Mouse (Mus musculus) spleen, adult 18-20 months (tissue): Measurements from ENCODE around the gene Eid2b.
"Not testable (repeated sequence)": the region's sequence is repeated elsewhere in the genome, so short reads cannot be mapped to it uniquely, and the experiment has no call there.

Source experiments
- DNase-seq, 2 experiments: peaks; one replicate each; pipeline ENCODE4 v3.0.0; 2022; ENCODE audit warnings: mixed read lengths in 2 of 2

The Eid2b gene

DNA sequence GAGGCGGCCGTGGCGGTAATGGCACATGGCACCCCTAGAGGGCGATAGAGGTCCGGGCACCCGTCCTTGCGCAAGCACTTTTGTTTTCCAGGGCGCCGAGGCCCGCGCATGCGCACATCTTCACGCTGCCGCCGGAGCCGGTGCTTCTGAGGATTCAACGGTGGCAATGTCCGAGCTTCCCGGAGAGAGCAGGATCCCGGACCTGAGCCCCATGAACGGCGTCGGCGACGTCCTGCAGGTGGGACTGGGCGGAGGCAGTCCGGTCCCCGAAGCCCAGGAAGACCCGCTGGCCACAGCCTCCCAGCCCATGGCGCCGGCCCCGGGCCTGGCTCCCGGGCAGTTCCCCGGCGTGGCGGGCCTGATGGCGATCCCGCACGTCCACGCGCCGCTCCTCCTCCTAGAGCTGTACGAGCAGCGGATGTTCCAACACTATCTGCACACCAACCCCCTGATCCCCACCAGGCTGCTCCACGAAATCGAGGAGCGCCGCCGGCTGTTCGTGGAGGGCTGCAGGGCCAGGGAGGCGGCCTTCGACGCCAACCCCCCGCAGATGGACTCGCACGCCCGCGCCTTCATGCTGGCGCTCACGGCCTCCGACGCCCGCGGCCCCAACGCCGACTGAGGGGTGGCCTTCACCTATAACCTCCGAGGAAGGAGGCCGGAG is at the start of gene Eid2b:
Eid2b (plus strand) TSS at position 125 of the 664 bp plus-strand sequence.
- peak; percentile 88 to 96 for DNase-seq

DNA sequence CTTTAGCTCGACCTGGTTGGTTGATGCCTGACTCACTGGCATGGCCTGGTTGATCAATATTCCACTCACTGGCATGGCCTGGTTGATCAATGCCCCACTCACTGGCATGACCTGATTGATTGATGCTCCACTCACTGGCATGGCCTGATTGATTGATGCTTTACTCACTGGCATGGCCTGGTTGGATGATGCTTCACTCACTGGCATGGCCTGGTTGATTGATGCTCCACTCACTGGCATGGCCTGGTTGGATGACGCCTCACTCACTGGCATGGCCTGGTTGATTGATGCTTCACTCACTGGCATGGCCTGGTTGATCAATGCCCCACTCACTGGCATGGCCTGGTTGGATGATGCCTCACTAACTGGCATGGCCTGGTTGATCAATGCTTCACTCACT is 33.6 kb upstream of the Eid2b start:
- not testable (repeated sequence) for DNase-seq

DNA sequence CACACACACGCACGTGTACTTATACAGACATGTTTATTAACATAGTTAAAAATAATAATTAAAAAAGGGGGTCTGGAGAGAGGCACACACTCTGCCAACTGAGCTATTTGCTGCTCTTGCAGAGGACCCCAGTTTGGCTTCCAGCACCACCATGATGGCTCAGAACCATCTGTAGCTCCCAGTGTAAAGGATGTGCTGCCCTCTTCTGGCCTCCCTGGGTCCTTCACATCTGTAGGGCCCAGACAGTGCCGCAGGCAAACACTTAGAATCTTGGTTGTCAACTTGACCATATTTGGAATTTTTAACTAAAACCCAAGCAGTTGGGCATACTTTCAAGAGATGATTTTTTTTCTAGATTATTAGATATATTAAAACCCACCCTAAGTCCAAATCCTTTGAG is 28.6 kb upstream of the Eid2b start:
- DNase-seq, result no peak

DNA sequence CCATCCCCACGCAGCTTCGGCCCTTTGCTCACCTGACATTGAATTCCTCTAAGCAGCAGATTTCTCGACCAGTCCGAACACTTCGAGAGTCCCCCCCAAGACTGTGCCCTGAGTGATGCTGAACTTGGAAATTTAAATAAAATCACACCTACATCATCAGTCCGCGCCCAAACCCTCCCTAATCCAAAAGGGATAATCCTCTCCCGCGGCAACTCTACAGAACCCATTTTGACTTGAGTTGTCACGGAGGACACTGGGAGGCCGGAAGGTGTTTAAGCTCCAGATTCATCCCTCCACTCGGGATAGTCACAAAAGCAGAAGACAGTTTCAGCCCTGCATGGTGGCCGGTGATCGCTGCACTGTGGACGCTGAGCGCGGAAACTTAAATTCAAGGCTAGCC is 25.6 kb upstream of the Eid2b start:
- DNase-seq, result no peak

DNA sequence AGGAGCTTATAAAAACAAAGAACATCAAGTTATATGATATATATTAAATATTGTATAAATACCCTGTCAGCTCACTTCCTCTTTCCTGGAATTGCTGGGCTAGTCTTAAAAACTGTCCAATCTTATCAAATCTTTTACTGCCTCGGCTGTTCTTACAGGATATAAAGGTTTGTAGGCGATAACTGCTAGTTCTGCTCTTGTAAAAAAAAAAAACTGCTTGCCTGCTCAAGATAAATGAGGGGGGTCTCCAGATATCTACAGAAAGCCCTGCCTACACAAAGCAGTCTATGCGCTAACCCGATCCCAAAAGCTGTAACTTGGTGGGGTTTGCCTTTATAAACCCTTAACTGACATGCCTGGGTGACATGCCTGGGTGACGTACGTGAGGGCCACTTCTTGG is 22.9 kb upstream of the Eid2b start:
- no peak for DNase-seq

DNA sequence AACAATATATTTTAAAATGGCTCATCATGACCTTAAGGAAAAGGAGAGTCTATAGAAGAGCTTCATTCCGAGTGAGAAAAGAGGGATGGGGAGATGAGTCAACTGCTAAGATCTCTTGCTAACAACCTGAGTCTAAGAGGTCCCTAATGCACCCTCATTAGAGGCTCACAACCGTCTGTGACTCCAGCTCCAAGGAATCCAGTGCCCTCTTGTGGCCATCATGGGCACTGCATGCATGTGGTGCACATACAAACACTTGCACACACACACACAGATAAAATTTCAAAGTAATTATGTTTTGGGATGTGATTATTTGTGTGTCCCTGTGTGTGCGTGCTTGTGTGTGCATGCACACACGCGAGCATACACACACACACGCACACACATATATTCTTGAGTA is 22.1 kb upstream of the Eid2b start:
- no peak for DNase-seq

DNA sequence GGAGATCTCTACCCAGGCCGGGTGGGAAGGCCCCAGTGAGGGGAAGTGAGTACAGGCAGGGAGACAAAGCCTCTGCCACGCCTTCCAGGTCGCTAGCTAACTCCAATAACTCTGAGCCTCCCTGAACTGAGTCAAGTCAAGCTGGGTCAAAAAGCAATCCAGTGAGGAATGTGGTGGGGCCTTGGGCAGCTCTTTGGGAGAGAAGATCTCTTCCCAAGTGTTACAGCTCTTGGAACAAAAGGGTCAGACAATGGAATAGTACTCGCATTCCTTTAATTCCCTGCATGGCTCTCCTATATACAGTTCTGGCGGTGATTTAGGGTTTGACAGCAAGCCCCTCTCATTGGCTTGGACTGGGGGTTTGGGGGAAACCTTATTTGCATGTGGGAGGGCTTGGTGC is 14.7 kb upstream of the Eid2b start:
- no peak for DNase-seq

DNA sequence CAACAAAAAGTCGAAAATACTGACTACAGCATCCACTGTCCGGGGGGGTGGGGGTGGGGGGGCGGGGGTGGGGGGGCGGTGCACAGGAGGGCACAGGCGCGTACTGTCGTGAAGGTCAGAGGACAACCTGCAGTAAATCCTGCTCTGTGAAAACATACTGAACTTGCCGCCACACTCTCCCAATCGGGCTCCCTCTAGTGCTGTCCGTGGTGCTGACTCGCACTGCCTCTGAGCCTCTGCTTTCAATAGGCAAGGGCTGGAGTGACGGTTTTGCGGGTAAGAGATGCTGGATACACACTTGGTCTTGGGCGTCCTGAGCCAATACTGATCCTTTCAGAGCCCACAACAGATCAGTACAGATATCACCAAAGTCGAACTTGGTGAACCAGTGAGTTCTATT is 13.8 kb upstream of the Eid2b start:
- DNase-seq, result peak in 1 of 2 experiments; percentile 46

DNA sequence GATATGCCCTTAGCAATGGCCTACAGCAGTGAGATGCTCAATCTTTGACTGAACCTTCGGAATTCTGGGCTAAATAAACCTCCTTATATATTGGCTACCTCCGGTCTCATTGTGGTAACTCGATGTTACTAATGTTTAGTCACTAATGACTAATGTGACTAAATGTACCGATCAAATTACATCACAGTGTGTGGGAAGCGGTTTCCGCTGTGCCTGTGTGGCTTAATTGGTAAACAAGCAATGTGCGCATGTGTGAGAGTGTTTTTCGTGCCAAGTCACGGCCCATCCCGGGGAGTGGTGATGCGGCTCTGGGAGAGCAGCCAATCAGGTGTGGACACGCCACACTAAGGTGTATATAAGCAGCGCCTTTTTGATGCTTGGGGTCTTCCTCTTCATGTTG is 12.1 kb upstream of the Eid2b start:
- DNase-seq, result no peak

DNA sequence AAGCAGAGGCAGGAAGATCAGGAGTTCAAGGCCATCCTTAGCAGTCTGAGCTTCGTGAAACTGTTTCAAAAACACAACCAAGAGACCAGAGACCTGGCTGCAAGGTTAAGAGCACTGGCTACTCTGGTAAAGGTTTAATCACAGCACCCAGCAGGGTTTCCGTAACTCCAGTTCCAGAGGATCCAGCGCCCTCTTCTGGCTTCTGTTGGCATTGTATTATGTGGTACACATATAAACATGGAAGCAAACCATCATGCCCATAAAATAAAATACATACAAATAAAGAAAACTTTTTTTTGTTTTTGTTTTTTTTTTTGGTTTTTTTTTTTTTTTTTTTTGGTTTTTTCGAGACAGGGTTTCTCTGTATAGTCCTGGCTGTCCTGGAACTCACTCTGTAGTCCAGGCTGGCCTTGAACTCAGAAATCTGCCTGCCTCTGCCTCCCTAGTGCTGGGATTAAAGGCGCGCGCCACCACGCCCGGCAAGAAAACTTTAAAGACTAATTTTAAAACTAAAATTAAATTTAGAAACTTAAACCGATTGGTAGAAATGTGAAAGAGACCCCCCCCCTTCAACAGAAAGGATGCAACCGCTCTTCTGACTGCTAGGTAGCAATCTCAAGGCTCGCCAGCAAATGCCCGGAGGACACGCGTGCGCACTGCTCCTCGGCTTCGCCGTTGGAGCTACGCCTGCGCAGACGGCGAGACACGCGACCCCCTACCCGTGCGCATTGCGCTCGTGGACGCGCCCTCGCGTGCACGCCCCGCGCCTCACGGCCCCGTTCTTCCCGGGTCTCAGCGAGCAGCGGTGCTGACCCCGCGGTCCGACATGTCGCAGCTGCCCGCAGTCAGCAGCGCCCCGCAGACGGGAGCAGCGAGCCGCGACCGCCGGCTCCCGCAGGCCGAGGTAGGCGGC is 10.2 kb upstream of the Eid2b start, which contains the start of gene Eid2:
Eid2 (plus strand) TSS at position 753 of the 913 bp plus-strand sequence.
- peak; percentile 26 to 40 for DNase-seq

DNA sequence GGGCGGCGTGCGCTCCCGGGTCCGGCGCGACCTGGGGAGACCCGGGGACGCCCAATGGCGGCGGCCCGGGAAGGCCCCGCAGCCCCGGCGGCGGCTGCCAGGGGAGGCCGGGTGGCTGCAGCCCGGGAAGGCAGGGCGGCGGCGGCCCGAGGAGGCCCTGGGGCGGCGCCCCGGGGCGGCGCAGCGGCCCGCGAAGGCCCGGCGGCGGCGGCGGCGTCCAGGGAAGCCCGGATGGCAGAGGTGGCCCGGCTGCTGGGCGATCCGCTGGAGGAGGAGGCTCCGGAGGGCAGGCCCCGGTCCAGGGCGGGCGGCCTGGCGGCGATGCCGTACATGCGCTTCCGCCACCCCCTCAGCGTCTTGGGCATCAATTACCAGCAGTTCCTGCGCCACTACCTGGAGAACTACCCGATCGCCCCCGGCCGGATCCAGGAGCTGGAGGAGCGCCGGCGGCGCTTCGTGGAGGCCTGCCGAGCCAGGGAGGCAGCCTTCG is 9.5 kb upstream of the Eid2b start:
- DNase-seq, result peak; percentile 14 to 40

DNA sequence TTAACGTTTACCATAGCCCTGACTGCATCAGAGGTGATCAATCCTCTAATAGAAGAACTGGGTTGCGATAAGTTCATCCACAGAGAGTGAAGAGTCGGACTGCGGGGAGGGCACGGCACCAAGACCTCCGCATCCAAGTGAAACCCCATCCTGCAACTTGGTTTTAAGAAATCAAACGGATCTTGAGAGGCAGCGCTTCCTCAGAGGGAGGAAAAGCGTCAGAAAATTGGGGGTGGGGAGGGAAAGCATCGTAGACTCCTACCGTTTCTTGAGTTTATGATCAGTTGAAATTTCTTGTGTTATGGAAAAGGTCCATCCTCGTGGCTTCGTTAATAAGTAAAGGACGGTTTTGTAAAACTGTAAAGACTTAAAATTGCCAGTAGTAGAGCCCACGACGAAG is 9.0 kb upstream of the Eid2b start:
- no peak for DNase-seq

DNA sequence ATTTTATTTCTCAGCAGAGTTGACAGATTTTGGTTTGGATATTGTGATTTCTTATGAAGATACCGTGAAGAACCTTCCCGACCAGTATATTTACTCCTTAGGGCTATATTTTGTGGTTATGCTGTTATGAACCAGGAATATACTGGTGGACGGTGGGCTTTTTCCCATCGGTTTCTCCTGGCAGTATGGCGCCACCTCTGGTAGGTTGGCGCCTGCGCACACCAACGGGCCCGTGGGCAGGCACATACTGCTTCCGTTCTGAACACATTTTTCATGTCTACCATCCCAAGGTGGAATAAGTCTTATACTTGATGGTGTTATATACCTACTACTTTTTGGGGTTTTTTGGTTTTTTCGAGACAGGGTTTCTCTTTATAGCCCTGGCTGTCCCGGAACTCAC is 8.2 kb upstream of the Eid2b start:
- no peak for DNase-seq

DNA sequence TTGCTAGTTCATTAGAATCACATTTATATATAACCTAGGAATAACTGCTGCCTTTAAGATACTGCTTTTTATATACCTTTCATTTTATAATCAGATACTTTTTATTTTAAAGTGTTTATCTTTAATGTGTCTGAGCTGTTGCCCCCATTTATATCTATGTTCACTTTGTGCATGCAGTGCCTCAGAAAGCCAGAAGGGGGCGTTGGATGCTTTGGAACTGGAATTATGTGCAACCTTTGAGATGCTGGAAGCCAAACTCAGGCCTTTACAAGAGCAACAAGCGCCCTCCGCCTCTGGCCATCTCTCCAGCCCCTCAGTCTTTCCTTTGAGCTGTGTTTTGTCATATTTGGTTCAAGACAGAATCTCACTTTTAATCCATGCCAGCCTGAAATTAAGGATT is 5.8 kb upstream of the Eid2b start:
- DNase-seq, result no peak

DNA sequence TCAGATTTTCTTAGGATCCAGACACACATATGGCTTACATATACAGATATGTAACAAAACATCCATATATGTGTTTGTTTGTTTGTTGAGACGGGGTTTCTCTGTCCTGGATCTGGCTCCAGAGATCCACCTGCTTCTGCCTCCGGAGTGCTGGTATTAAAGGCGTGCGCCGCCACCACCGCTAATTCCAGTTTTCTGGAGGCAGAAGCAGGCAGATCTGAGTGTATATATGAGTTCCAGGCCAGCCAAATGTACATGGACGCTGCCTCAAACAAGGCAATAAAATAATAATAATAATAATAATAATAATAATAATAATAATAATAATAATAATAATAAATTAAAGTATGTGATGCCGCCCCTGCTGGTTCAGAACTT is 313 bp upstream of the Eid2b start:
- DNase-seq, result no peak

DNA sequence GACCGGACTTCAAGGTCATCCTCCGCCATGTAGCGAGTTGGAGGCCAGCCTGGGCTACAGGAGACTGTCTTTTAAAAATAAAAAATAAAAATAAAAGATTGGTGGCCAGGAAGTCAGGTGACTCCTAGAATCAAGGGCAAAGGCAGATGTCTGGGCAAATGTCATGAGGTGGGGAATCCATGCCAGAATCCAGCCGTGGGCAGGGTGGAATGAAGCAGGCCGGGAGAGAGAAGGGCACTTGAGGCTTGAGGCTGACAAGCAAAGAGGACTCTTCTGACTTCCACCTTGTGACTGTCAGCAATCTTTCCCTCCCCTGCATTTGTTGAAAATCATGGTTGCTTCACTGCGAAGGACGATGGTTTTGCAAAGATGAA is 727 bp downstream of the Eid2b start:
- no peak for DNase-seq

DNA sequence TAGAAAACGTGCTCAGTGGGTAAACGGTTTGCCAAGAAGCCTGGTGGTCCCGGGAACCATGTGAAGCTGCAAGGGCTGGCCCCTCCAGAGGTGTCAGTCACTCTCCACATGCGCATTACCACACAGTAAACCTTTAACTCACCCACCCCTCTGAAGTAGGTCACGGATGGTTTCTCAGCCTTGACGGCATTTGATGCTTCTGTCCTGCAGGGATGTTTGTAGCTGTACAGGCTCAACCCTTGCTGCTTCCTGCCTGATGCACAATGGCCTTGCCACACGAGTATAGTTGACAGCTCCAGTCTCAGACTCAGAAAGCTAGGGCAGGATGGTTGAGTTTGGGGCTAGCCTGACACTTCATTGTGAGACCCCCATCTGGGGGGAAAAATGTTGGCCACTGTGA is 3.1 kb downstream of the Eid2b start:
- DNase-seq, result no peak

DNA sequence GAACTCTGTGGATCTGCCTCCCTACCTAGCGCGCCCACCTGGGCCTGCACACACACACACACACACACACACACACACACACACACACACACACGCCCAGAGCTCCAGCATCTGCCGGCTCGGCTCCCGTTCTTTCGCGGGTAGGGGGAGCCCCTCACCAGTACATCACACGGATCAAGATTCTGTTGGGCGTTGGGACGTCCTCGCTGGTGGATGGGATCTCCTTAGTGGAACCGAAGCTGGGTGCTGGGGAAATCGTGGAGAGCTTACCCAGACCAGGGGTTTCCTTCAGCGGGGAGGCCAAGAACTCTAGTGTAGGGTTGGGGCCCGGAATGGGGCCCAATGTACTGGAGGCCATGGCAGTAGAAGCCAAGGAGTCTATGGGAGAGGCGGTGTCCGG is 12.6 kb downstream of the Eid2b start:
- DNase-seq, result no peak

DNA sequence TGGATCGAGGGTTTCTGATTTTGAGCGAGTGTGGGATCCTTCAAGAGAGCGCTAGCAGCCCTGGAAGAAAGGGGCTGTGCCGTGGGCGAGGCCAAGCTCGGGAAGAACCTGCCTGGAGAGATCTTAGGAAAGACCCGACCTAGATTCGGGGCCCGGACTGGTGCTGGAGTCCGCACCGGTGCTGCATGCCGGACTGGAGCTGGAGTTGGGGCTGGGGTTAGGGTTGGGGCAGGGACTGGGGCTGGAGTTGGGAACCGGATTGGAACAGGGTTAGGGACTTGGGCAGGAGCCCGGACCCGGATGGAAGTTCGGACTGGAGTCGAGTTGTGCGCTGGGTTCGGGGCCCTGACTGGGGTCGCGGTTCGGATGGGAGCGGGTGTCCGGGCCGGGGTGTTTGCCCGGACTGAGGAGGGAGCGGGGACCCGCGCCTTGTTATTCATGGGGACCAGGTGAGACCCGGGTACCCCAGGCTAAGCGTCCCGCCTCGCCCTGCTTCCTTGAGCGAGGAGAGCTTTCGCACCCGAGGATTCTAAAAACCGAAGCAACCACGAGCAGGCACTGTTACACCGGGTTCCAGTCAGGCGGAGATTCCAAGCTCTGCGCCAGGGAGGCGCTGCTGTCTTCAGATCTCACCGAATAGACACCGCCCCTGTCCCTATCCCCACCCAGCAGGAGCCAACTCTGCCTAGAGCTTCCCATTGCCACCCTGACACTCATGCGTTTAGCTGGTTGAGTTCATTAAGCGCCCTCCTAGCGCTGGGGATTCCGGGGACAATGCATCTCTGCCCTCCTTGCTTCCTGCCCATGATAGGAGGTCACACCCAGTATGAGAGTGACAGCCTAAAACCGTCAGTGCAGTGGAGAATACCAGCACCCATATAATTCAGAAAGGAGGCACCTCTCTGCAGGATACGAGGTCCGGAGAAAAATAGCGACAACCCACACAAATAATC is 13.4 kb downstream of the Eid2b start, which contains the start of gene Selenov:
Selenov (minus strand) TSS at position 549 of the 953 bp plus-strand sequence.
- no peak for DNase-seq

DNA sequence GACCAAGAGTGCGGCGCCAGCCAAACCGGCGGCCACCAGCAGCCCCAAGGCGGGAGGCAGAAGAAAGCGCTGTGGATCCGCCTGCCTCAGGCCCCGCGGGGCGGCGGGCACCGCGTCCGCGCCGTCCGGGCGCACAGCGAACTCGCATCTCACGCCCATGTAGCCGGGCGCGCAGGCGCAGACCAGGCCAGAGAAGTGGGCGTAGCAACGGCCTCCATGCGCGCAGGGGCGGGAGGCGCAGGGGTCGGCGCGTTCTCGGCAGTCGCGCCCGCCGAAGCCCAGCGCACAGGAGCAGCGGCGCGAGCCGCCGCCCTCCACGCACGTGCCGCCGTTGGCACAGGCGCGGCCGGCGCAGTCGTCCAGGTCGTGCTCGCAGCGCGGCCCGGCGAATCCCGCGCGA is 16.9 kb downstream of the Eid2b start:
- no peak for DNase-seq

DNA sequence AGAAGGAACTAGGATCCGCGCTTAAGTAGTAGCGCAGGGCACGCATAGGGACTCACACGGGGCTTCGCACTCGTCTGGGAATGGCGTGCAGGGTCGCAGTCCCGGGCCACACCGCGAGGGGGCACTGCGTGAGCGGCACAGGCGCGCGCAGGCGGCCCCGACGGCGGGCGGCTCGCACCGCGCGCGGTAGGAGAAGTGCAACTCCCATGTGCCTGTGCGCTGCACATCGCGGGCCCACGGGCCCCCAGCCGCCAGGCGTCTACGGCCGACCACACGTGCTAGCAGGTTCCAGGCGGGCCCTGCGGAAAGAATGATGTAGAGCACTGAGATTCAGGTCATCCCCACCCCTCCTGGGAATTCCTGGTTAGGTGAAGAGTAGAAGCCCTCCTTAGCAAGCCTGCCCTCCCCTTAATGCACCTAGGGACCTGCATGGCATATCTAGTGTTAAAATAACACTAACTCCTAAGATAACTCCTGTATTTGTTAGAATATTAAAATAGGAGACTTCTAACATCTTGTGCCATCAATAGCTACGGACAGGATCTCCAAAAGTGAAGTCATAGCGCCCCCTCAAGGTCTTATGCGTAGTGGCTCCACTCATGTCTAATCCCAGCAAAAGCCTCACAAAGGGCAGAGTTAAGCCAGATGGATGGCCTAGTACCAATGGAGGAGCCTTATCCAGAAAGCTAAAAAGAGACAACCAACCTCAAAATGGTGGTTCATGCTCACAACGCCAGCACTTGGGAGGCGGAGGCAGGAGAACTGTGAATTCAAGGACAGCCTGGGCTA is 21.5 kb downstream of the Eid2b start:
- DNase-seq, result no peak
